Mouse (Mus musculus) forebrain, embryonic 11.5 days (tissue): ENCODE results near the gene Terb2. TPM values are rescaled to one million over a fixed set of nuclear protein-coding genes. Genes with fewer than 3 reads are reported as not detected.
A peak's percentile ranks its signal among the peaks of the same experiment; 100 is the strongest.

Experiments
- ATAC-seq: fragments of 200-750 bp; cut with Nextera tagmentation; replicated peaks from 2 replicates; pipeline ENCODE4 v1.8.0; 2017; ENCODE audit warnings: moderate TSS enrichment; ENCODE audit not compliant: low FRiP score
- DNase-seq: peaks from one replicate; pipeline ENCODE4 v3.0.0-alpha.2; 2017; ENCODE audit warnings: low spot score
- H3K27ac ChIP-seq: fragments of 300-500 bp; sonication (generic); 2 replicates; pipeline ENCODE4 v1.5.1; 2014; ENCODE audit warnings: low read depth, low read length
- H3K27me3 ChIP-seq: fragments of 300-500 bp; sonication (generic); 2 replicates; pipeline ENCODE4 v1.6.1; 2014; ENCODE audit warnings: mild to moderate bottlenecking, low read length, mixed read lengths; ENCODE audit not compliant: control insufficient read depth, insufficient read depth
- H3K36me3 ChIP-seq: fragments of 300-500 bp; sonication (generic); 2 replicates; pipeline ENCODE4 v1.6.1; 2014; ENCODE audit warnings: mild to moderate bottlenecking, low read length, moderate library complexity, mixed read lengths; ENCODE audit not compliant: control insufficient read depth, insufficient read depth
- H3K4me1 ChIP-seq: fragments of 300-500 bp; sonication (generic); replicated peaks from 2 replicates; pipeline ENCODE4 v1.6.1; 2014; ENCODE audit warnings: low read length, mixed read lengths; ENCODE audit not compliant: control insufficient read depth, insufficient read depth
- H3K4me2 ChIP-seq: fragments of 300-500 bp; sonication (generic); 2 replicates; pipeline ENCODE4 v1.6.1; 2014; ENCODE audit warnings: low read depth, mild to moderate bottlenecking, low read length, moderate library complexity, mixed read lengths; ENCODE audit not compliant: severe bottlenecking
- H3K4me3 ChIP-seq: fragments of 300-500 bp; sonication (generic); 2 replicates; pipeline ENCODE4 v1.5.1; 2014; ENCODE audit warnings: low read depth, low read length
- H3K9ac ChIP-seq: fragments of 300-500 bp; sonication (generic); 2 replicates; pipeline ENCODE4 v1.6.1; 2014; ENCODE audit warnings: low read length
- H3K9me3 ChIP-seq: fragments of 300-500 bp; sonication (generic); 2 replicates; pipeline ENCODE4 v1.6.1; 2016; ENCODE audit warnings: low read length, mixed read lengths; ENCODE audit not compliant: control insufficient read depth
- WGBS: fragments of 180-500 bp; shearing (Covaris S2); extraction: QIAGEN DNeasy Blood & Tissue Kit; methylation state at CpG from one replicate; pipeline ENCODE4 v1.1.7; 2014; 5-methylcytosine and 5-hydroxymethylcytosine counted together
- polyA plus RNA-seq: library from polyadenylated mRNA; unstranded; fragments of >200 nt; fragmentation: Nextera tagmentation; extraction: Ambion mirVana; gene quantifications from 2 replicates; pipeline ENCODE4 v1.2.1, GENCODE M21; 2014

Gene Terb2
- polyA plus RNA-seq = not detected in 2 replicates

DNA sequence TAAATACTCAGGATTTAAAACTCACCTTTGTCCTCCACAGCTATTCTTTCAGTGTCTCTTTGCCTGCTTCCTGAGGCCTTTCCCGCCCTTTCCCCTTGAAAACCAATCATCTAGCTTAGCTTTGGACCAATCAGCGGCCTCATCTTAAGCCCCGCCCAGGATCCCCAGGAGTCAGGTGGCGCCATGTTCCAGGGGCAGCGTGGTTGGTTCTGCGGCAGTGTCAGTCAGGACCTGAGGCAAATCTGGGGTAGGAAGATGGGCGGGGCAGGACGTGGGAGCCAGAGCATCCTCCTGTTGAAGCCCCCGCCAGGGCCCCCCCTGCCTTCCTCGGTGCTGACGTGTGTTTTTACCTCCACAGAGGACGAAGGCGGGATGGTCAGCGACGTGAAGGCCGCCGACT, at the start of gene Terb2, which contains the start of gene Patl2:
TSS of gene Terb2 (plus strand) at position 167 of the 400 bp plus-strand sequence.
TSS of gene Patl2 (minus strand) at position 84 of the 400 bp plus-strand sequence.
- Histone ChIP-seq H3K4me2 (no peak within 1 kb of the TSS), H3K9ac (no peak within 1 kb of the TSS), H3K9me3 (no peaks in the 10 kb centered on the region), H3K4me3 (no peak within 1 kb of the TSS), H3K27ac (no peak within 1 kb of the TSS), H3K4me1 (no peaks in the 10 kb centered on the region), H3K27me3 (no peaks in the 10 kb centered on the region), H3K36me3 (no peaks in the 10 kb centered on the region)
- no peak for ATAC-seq
- 81% methylated on average over 17 of the region's 17 CpGs for WGBS
- no peak for DNase-seq

DNA sequence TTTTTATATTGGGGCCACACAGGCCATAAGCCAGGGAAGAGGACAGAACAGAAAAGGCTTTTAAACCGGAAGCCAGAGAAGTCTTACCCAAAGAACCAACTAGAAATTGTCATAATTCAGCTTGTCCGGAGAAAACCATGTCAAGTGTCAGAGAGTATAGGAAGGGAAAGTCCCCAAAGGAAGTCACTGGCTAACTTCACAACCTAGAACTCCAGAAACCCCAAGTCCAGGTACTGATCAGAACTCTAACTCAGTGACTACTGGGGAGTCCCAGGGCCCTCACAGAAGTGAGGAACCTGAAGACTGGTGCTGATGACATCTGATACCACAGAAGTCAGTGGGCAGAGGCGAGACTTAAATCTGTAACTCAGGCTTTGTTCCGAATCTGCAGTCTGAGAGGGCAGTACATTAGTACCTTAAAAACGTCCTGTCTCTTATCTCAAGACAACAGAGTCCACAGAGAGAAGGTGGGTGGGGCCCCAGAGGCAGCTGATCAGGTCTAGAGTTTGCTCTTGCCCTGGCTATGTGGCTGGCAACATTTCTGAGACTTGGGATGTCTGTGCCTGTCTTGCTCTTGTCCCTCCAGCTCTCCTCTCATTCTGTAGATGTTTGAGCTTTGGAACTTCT, 48.1 kb upstream of the Terb2 start:
- H3K9ac ChIP-seq = no peak overlapping the region
- H3K4me2 ChIP-seq = no peak overlapping the region
- H3K36me3 ChIP-seq = no peaks in the 10 kb centered on the region
- no peak overlapping the region for H3K27ac ChIP-seq
- H3K4me1 ChIP-seq = no peaks in the 10 kb centered on the region
- H3K4me3 ChIP-seq = no peak overlapping the region
- no peaks in the 10 kb centered on the region for H3K9me3 ChIP-seq
- no peaks in the 10 kb centered on the region for H3K27me3 ChIP-seq
- WGBS = 67% methylated on average over 5 of the region's 5 CpGs
- ATAC-seq (no peak), DNase-seq (no peak)

DNA sequence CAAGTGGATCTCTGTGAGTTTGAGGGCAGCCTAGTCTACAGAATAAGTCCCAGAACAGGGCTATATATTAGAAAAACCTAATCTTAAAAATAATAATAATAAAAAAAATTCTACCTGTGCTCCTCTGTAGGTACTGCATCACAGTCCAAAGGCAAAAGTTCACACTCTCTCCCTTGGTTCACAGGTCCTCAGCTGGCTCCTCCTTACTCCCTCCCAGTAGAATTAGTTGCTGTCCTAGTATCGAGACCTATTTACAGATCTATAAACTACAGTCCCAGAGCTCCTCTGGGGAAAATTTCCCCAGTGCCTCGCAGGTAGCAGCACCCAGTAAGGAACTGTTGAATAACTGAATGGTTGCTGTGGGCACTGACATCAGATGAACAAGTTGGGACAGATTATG, 45.3 kb upstream of the Terb2 start:
- Histone ChIP-seq H3K4me2 (no peak overlapping the region), H3K4me3 (no peak overlapping the region), H3K36me3 (no peaks in the 10 kb centered on the region), H3K4me1 (no peaks in the 10 kb centered on the region), H3K9ac (no peak overlapping the region), H3K9me3 (no peaks in the 10 kb centered on the region), H3K27ac (no peak overlapping the region), H3K27me3 (no peaks in the 10 kb centered on the region)
- no peak for DNase-seq
- WGBS = 84% methylated on average over 2 of the region's 2 CpGs
- no peak for ATAC-seq

DNA sequence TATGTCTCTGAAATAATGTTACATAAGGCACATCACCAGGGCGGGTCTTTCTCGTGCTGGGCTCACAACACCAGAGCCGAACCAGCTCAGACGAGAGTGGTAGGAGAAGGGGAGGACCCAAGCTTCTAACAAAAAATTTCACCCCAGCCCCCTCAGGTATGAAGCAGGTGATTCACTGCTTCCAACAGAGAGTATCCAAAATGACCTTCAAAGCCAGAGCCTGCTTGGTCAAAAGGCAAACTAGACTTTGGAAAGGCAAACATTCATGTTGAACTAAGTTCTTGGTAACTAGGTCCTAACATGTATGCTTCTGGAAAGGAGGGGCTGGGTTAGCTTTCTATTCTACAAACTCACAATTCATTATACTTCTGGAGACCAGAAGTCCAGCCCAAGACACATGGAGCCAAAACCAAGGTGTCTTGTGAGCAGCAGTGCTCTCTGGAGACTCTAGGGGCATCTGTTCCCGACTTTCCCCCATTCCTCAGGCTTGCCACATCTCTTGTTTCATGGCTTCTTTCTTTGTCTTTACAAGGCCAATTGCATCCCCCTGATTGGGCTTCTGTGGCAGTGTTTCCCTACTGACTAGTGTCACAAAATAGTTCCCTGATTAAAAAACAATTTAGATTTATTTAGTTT, 44.6 kb upstream of the Terb2 start:
- Histone ChIP-seq H3K4me2 (no peak overlapping the region), H3K9ac (no peak overlapping the region), H3K9me3 (no peaks in the 10 kb centered on the region), H3K27ac (no peak overlapping the region), H3K4me1 (no peaks in the 10 kb centered on the region), H3K4me3 (no peak overlapping the region), H3K36me3 (no peaks in the 10 kb centered on the region), H3K27me3 (no peaks in the 10 kb centered on the region)
- ATAC-seq (no peak), DNase-seq (no peak)
- WGBS = 77% methylated on average over 5 of the region's 5 CpGs

DNA sequence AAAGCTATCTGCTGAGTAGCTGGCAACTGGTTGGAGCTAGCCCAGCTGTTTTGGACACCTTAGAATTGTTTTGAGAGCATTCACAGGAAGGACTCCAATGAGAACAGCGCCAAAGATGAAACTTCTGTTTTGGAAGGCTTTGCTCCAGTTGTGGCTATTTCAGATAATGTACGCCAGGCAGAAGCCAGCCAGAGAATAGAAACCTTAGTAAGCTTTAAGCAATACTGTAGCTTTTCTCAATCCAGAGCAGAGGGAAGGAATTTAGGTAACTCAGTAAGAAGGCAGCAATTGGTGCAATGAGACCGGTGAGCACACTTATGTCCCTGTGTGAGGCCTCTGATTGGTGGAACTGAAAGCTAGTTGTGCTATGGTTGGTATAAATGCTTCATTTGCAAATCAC, 43.0 kb upstream of the Terb2 start:
- no peak for ATAC-seq
- no peak for DNase-seq
- H3K9ac ChIP-seq = no peak overlapping the region

DNA sequence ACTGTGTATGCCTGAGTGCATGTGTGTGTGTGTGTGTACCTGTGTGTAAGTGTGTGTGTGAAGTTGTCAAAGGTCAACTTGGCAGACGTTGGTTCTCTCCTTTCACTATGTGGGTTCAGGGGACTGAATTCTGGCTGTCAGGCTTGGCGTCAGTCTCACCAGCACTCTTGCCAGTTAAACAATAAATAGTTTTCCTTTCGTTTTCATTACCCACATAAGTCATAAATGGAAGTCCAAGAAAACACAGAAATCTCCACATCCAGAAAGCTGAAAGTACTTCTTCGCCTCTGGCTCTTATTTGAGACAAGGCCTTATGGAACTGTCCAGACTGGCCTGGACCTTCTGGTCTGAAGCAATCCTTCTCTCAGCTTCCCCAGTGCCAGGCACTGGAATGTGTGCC, 40.3 kb upstream of the Terb2 start:
- Histone ChIP-seq H3K9ac (no peak overlapping the region), H3K27me3 (no peaks in the 10 kb centered on the region), H3K4me1 (peaks cover 2% of the 10 kb centered on the region; the same call in 1 of the 2 replicates), H3K9me3 (no peaks in the 10 kb centered on the region), H3K4me3 (no peak overlapping the region), H3K36me3 (no peaks in the 10 kb centered on the region), H3K27ac (no peak overlapping the region), H3K4me2 (no peak overlapping the region)
- no peak for DNase-seq
- WGBS = 70% methylated on average over 4 of the region's 4 CpGs
- ATAC-seq = no peak

More for the DNA sequence above, 43.0 kb upstream of the Terb2 start:
- Histone ChIP-seq H3K4me1 (peaks cover 2% of the 10 kb centered on the region; the same call in 1 of the 2 replicates), H3K27me3 (no peaks in the 10 kb centered on the region), H3K9me3 (no peaks in the 10 kb centered on the region), H3K36me3 (no peaks in the 10 kb centered on the region), H3K27ac (no peak overlapping the region), H3K4me2 (no peak overlapping the region), H3K4me3 (no peak overlapping the region)
- WGBS = 91% methylated on average over 3 of the region's 3 CpGs

DNA sequence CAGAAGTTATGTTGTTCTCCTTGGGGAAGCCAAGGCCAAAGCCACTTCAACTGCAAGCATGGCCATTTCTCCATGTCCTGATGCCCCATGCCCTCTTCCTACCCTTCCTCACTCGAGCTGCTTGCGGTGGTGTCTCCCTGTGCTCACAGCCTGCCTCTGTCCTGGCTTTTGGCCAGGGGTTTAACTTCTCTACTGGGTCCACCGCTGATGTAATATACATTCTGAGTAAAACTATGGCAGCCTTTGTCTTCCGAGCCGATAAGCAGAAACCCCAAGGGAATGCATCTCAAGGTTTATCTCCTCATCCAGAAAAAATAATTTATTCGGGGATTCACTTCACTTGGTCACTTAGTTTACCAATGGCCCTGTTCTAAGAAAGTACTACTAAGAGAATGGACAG, 39.4 kb upstream of the Terb2 start:
- no peak for DNase-seq
- no peaks in the 10 kb centered on the region for H3K36me3 ChIP-seq
- 86% methylated on average over 6 of the region's 6 CpGs for WGBS
- no peak overlapping the region for H3K27ac ChIP-seq
- H3K9ac ChIP-seq = no peak overlapping the region
- no peaks in the 10 kb centered on the region for H3K9me3 ChIP-seq
- H3K4me3 ChIP-seq = no peak overlapping the region
- no peak overlapping the region for H3K4me2 ChIP-seq
- H3K27me3 ChIP-seq = no peaks in the 10 kb centered on the region
- ATAC-seq = no peak
- H3K4me1 ChIP-seq = peaks cover 2% of the 10 kb centered on the region; the same call in 1 of the 2 replicates

DNA sequence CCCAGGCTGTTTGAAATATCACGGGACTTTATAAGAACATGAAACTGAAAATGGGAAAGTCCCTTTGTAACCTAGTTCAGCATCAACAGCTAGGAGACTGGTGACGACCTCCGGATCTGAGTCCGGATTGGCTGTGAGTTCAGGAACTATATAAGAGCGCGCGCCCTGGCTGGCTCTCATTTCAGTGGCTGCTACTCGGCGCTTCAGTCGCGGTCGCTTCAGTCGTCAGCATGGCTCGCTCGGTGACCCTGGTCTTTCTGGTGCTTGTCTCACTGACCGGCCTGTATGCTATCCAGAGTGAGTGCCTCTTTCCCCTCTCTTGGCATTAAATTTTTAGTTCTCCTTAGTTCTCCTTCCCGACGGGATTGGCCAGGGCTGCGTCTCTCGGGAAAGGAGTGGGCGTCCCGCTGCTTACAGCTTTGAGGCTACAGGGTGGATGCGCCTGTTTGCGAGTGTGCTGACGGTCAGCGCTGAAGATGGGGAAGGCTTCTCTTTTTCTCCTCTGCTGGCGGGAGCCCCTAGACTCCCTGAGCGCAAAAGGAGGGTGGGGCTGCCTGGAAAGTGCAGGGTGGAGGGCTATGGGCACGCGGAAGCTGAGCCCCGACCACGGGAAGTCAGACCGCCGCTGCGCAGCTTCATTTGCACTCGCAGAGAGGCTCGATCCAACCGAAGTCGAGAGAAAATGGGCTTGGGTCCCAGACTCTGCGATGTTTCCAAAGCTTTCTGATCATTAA, 38.4 kb upstream of the Terb2 start, which contains the start of gene B2m:
TSS of gene B2m (plus strand) at position 179 of the 734 bp plus-strand sequence.
- no peaks in the 10 kb centered on the region for H3K27me3 ChIP-seq
- peak within 1 kb of the TSS; percentile 76 for H3K4me2 ChIP-seq
- H3K4me1 ChIP-seq = peaks cover 2% of the 10 kb centered on the region; the same call in 1 of the 2 replicates
- DNase-seq (peak; percentile 95), ATAC-seq (peak; percentile 99)
- H3K9ac ChIP-seq = peak within 1 kb of the TSS; percentile 76
- H3K9me3 ChIP-seq = no peaks in the 10 kb centered on the region
- no peaks in the 10 kb centered on the region for H3K36me3 ChIP-seq
- no peak within 1 kb of the TSS for H3K27ac ChIP-seq
- WGBS = under 1% methylated on average over 40 of the region's 40 CpGs
- peak within 1 kb of the TSS; percentile 53 for H3K4me3 ChIP-seq
